ENCODE assay signal across 7 mouse cellular contexts in genomic region chr17:27095690-27096089, GRCm38 (mm10). TPM values are rescaled to one million over a fixed set of nuclear protein-coding genes. Genes with fewer than 3 reads are reported as not detected.
DNase-seq lines count a peak whose midpoint lies in the region; ATAC-seq and TF ChIP-seq lines count a peak whose summit lies in the region.

No protein-coding gene starts in this region.

- TF ChIP-seq CTCF in hindbrain, postnatal 0 days (IDR thresholded peaks at IDR 0.05; ENCODE audit: low read depth): peak; percentile 71
- peak; percentile 63 for TF ChIP-seq CTCF in lung, embryonic 14.5 days (IDR thresholded peaks at IDR 0.05; ENCODE audit: low read depth)

- H3K36me3 ChIP-seq in megakaryocyte, embryonic 14.5 days (replicated peaks; ENCODE audit: low read length): peaks cover 5% of the 10 kb centered on the region
- no peaks in the 10 kb centered on the region for H3K36me3 ChIP-seq in hindbrain, postnatal 0 days (ENCODE audit: insufficient read depth, low read length)
- peaks cover 4% of the 10 kb centered on the region; the same call in 1 of the 2 replicates for H3K36me3 ChIP-seq in lung, embryonic 14.5 days (ENCODE audit: insufficient read depth)

- H3K27ac ChIP-seq in hindbrain, postnatal 0 days: no peak overlapping the region
- no peak overlapping the region for H3K27ac ChIP-seq in lung, embryonic 14.5 days (ENCODE audit: low read depth)

- peak overlapping the region; percentile 42 for H3K4me3 ChIP-seq in megakaryocyte, embryonic 14.5 days (replicated peaks)
- H3K4me3 ChIP-seq in hindbrain, postnatal 0 days (ENCODE audit: low read length): no peak overlapping the region
- no peak overlapping the region for H3K4me3 ChIP-seq in lung, embryonic 14.5 days (ENCODE audit: low read depth, low read length)

- H3K27me3 ChIP-seq in megakaryocyte, embryonic 14.5 days (replicated peaks): peaks cover 43% of the 10 kb centered on the region
- H3K27me3 ChIP-seq in hindbrain, postnatal 0 days (ENCODE audit: insufficient read depth, low read length): no peaks in the 10 kb centered on the region
- H3K27me3 ChIP-seq in lung, embryonic 14.5 days (ENCODE audit: insufficient read depth, low read length): no peaks in the 10 kb centered on the region

- no peak overlapping the region for H3K4me2 ChIP-seq in hindbrain, postnatal 0 days (ENCODE audit: low read depth, low read length)
- no peak overlapping the region for H3K4me2 ChIP-seq in lung, embryonic 14.5 days

- ATAC-seq in megakaryocyte, adult 5-6 weeks (ENCODE audit: poor library complexity, severe bottlenecking): no peak
- peak; percentile 59 for ATAC-seq in hindbrain, postnatal 0 days
- peak; percentile 41; the same call in 1 of the 2 replicates for ATAC-seq in lung, embryonic 14.5 days (ENCODE audit: insufficient read depth)

- no peak overlapping the region for H3K9ac ChIP-seq in hindbrain, postnatal 0 days (replicated peaks; ENCODE audit: low read length)
- H3K9ac ChIP-seq in lung, embryonic 14.5 days: no peak overlapping the region

- H3K4me1 ChIP-seq in megakaryocyte, embryonic 14.5 days: no peaks in the 10 kb centered on the region
- no peaks in the 10 kb centered on the region for H3K4me1 ChIP-seq in hindbrain, postnatal 0 days (ENCODE audit: insufficient read depth, low read length)
- H3K4me1 ChIP-seq in lung, embryonic 14.5 days (ENCODE audit: insufficient read depth): no peaks in the 10 kb centered on the region

- peak; percentile 77 to 87 for DNase-seq in cerebellum, postnatal 14 days
- DNase-seq in hindbrain, postnatal 0 days (ENCODE audit: low spot score): peak; percentile 65
- DNase-seq in lung, embryonic 14.5 days: peak; percentile 65
- peak; percentile 12 for DNase-seq in telencephalon, adult 2 months (ENCODE audit: low read depth, low spot score)
- DNase-seq in thymus, adult 18-20 months: no peak

- H3K9me3 ChIP-seq in megakaryocyte, embryonic 14.5 days: no peaks in the 10 kb centered on the region
- H3K9me3 ChIP-seq in hindbrain, postnatal 0 days (ENCODE audit: low read length): no peaks in the 10 kb centered on the region
- H3K9me3 ChIP-seq in lung, embryonic 14.5 days (ENCODE audit: low read depth, low read length): no peaks in the 10 kb centered on the region

- 24% methylated on average over 13 of the region's 13 CpGs for WGBS in hindbrain, postnatal 0 days
- 29% methylated on average over 13 of the region's 13 CpGs for WGBS in lung, embryonic 14.5 days

RNA-seq across cellular contexts. Expression of gene Uqcc2, which starts 38.0 kb away (rescaled TPM):
- polyA plus RNA-seq in megakaryocyte, embryonic 14.5 days (2012; ENCODE audit: insufficient read depth, low replicate concordance): 35.6 and 163 TPM in 2 replicates
- 92.0 and 94.4 TPM in 2 replicates for total RNA-seq in megakaryocyte, adult 5-6 weeks (2015)
- 88.7 and 110 TPM in 2 replicates for total RNA-seq in megakaryocyte, adult 5-6 weeks (2017)
- 230 and 283 TPM in 2 replicates for total RNA-seq in hindbrain, postnatal 0 days (2014; rRNA removed)
- polyA plus RNA-seq in hindbrain, postnatal 0 days (2015; fragmentation: Nextera tagmentation; extraction: Ambion mirVana): 427 and 445 TPM in 2 replicates
- 309 and 315 TPM in 2 replicates for polyA plus RNA-seq in lung, embryonic 14.5 days (2014; fragmentation: Nextera tagmentation; extraction: Ambion mirVana)

RNA-seq across cellular contexts. Expression of gene Itpr3, which starts 38.6 kb away (rescaled TPM):
- polyA plus RNA-seq in megakaryocyte, embryonic 14.5 days (2012; ENCODE audit: insufficient read depth, low replicate concordance): 0.17 and 1.3 TPM in 2 replicates
- total RNA-seq in megakaryocyte, adult 5-6 weeks (2015): 5.9 and 6.2 TPM in 2 replicates
- 10.9 and 12.2 TPM in 2 replicates for total RNA-seq in megakaryocyte, adult 5-6 weeks (2017)
- 2.3 and 4.0 TPM in 2 replicates for total RNA-seq in hindbrain, postnatal 0 days (2014; rRNA removed)
- 0.58 TPM in 2 replicates for polyA plus RNA-seq in hindbrain, postnatal 0 days (2015; fragmentation: Nextera tagmentation; extraction: Ambion mirVana)
- polyA plus RNA-seq in lung, embryonic 14.5 days (2014; fragmentation: Nextera tagmentation; extraction: Ambion mirVana): 5.1 and 5.8 TPM in 2 replicates

Comparison
In these comparisons a context has a peak if more than half of its experiments do, and no peak if none do; other contexts are left out.
1. DNase-seq: peak in cerebellum, postnatal 14 days (2 of 2), hindbrain, postnatal 0 days (single experiment), lung, embryonic 14.5 days (single experiment) and telencephalon, adult 2 months (single experiment); none in thymus, adult 18-20 months (0 of 2).